Mouse (Mus musculus) lung, postnatal 0 days (tissue): ENCODE data around the gene Kbtbd13.

ENCODE experiments used
- CTCF ChIP-seq: IDR thresholded peaks from 2 replicates; pipeline ENCODE4 v1.5.1; 2016; ENCODE audit warnings: antibody characterized with exemption, mild to moderate bottlenecking
- EP300 ChIP-seq: IDR thresholded peaks from 2 replicates; pipeline ENCODE4 v1.6.1; 2016; ENCODE audit warnings: antibody characterized with exemption, mild to moderate bottlenecking, control low read depth

DNA sequence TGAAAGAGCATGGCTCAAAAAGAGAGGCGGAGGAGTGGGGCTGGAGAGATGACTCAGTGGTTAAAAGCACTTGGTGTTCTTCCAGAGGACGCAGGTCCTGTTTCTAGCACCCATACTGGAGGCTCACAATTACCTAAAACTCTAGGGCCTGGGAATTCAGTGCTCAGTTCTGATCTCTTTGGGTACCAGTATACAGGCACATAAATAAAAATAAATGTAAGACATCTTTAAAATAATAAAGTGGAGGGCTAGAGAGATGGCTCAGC, 13.7 kb upstream of the Kbtbd13 start:
- no peak for TF ChIP-seq CTCF
- TF ChIP-seq EP300: peak; percentile 30; the same call in 1 of the 2 replicates
